Mouse (Mus musculus): ENCODE measurements around the gene Polg.

The Polg gene

GRCm38 (mm10) chr7:79414449-79415375 lies 51.5 kb downstream of the Polg start:
- in situ Hi-C loops (cut with MboI; ENCODE audit: low pct_unique_long_range_greater_than_20kb in 1 of 2, low sequenced_read_pairs in 2 of 2, unreplicated experiment in 1 of 2), result no loop called here

- in situ Hi-C loops (cut with MboI; ENCODE audit: low pct_unique_long_range_greater_than_20kb in 1 of 2, low sequenced_read_pairs in 2 of 2, unreplicated experiment in 1 of 2), result no loop called here
Observed at GRCm38 (mm10) chr7:79400296-79400695, 65.9 kb downstream of the Polg start.

DNA sequence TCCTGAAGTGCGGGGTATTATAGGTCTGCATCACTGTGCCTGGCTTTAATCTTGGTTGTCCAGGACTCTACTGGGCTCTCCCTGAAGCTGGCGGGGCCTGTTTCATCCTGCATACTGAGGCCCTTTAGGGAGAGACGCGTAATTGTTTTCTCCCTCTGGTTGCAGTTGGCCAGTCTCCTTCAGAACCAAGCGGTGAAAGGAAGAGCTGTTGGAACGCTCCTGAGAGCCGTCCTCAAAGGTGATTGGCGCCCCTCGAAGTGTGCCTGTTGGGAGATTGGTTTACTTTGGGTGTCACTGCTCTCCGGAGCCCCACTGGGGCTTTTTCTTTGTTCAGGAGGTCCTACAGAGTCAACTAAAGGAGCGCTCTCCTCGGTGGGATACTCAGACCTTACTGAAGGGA lies 67.2 kb downstream of the Polg start:
- in situ Hi-C loops (cut with MboI; ENCODE audit: low pct_unique_long_range_greater_than_20kb in 1 of 2, low sequenced_read_pairs in 2 of 2, unreplicated experiment in 1 of 2), result no loop called here

- in situ Hi-C loops (cut with MboI; ENCODE audit: low pct_unique_long_range_greater_than_20kb in 1 of 2, low sequenced_read_pairs in 2 of 2, unreplicated experiment in 1 of 2), result no loop called here
Observed at GRCm38 (mm10) chr7:79398426-79398825, 67.7 kb downstream of the Polg start.

DNA sequence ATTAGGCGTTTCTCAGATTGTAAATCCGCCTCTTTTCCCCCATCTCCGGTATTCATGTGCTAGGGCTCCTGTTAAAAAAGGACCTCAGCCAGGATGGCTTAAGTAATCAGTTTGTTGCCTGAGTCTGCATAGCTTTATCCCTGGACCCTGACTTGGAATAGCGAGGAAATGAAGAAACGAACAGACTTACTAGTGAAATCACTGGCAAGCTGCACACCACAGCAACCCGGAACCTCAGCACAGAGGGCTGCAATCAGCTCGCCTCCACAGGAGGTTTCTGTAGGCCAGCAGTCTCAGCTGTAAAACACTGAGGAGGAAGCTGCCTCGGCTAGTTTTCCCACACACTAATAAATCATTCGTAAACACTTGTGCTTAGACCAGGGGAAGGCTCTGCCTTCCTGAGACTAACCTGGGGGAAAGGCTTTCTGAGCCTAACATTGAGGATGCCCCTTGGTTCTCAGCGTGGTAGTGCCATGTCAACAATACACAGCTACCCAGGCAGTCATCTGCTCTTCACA lies 68.7 kb downstream of the Polg start:
- in situ Hi-C loops (cut with MboI; ENCODE audit: low pct_unique_long_range_greater_than_20kb in 1 of 2, low sequenced_read_pairs in 2 of 2, unreplicated experiment in 1 of 2), result no loop called here

Measured in mouse embryonic stem cell (cell line).